Mouse (Mus musculus): ENCODE data around the gene A630089N07Rik.

A630089N07Rik gene

DNA sequence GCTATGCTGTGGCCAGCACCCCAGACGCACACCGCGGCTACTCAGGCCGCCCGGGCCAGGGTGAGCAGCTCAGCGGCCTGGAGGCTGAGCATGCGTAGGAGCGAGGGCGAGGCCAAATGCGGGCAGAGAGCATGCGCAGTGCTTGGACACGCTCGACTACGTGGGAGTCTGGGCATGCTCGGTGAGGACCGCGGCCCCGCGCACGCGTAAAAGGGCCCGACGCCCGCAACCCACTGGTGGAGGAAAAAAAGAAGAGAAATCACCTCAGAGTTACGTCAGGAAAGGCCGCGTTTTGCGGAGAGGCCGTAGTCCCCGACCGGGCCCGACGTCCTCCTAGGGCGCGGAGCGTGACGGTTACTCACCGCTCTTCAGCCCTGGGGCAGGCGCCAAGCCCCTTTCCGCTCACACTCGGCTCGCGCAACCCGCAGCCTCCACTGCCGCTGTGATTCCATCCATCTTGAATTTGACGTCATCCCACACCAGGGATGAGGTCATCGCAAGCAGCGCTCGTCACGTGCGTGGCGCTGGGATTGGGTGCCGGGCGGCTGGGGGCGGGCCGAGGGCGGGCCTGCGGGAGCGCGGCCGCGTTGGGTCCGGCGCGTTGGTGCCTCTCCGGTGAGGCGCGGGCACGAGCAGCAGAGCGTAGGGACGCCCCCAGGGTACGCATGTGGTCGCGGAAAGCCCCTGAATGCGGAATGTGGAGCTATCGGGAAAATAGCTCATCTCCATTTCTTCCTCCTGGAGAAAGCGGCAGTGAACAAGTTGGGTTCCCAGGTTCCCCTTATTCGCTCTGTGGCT is 119.9 kb downstream of the A630089N07Rik start, which contains the start of the genes C2cd2 and Zbtb21:
Gene C2cd2 (minus strand): TSS at position 448 of the 798 bp plus-strand sequence.
Gene Zbtb21 (minus strand): TSS at position 472 of the 798 bp plus-strand sequence.
- DNase-seq (ENCODE audit: low read depth, low spot score) = peak; percentile 98

- peak; percentile 50 for DNase-seq (ENCODE audit: low read depth, low spot score)
Measured at GRCm38 (mm10) chr16:97961381-97962150, 120.7 kb downstream of the A630089N07Rik start.

DNA sequence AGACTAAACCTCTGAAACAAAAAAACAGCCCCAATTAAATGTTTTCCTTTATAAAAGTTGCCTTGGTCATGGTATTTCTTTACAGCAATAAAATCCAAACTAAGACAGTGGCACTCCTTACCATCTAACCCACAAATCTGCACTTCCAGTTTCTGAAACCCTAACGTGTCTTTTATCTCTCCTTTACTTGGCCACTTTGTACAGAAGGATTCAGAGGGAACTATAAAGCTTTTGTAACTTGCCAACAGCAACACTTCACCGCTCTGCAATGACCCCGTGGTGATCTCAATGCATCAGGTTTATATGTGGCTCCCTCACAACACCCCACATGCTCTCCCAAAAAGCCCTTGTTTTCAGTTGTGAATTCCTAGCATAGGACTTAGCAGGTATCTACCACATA is 121.9 kb downstream of the A630089N07Rik start:
- no peak for DNase-seq (ENCODE audit: low read depth, low spot score)

DNA sequence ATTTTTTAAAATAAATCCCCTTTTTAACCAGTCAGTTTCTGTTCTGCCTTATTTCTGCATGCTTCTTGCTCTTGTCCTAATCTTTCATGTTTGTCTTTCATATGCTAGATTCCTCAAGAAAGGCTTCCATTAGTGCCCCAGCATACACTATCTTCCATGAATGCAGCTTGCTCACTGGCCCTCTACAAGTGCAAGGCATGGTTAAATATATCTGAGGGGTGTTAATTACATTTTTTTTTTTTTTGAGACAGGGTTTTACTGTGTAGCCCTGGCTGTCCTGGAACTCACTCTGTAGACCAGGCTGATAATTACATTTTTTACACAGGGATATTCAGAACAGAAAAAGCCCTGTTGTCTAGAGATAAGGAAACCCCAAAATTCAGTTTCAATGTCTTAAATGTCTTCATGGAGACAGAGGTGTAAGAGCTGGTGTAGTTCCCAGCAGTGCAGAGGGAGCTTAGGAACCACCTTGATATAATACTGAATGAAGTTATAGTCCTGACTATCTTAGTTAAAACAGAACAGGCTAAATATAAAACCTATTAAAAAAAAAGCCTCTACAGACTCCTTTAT is 123.8 kb downstream of the A630089N07Rik start:
- no peak for DNase-seq (ENCODE audit: low read depth, low spot score)

DNA sequence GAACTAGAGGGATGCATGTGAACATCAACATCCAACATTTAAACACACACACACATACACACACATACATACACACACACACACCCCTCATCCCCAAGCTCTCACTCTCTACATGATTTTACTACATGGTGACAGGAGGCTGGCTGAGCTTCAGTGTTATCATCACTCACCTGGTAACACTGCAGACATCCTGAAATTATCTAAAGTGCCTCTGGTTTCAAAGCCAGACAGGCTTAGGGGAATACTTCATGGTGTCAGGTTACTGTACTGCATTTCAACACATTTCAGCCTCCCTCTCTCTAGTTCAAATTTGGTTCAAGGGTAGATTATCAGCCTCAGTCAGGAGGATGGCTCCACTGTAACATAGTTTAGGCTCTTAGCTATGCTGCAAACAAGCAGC is 124.6 kb downstream of the A630089N07Rik start:
- DNase-seq (ENCODE audit: low read depth, low spot score) = no peak

DNA sequence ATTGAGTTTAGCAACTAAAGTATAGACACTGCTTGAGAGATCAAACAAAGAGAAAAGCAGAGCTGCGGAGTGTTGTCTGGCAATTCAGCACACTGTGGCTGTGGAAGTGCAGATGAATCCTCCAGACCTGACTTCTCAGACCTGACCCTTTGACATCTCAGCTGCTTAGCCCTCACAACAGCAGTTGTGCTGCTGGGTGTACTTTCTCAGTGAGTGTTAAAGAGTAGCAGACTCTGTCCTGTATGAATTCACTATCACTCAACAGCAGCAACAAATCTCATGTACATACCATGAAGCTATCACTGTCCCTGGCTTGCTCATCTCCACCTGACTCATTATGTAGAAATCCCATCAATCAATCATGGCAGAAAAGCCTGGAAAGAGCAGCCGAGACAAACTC is 126.2 kb downstream of the A630089N07Rik start:
- no peak for DNase-seq (ENCODE audit: low read depth, low spot score)

- no peak for DNase-seq (ENCODE audit: low read depth, low spot score)
Measured at GRCm38 (mm10) chr16:97953300-97953699, 128.9 kb downstream of the A630089N07Rik start.

DNA sequence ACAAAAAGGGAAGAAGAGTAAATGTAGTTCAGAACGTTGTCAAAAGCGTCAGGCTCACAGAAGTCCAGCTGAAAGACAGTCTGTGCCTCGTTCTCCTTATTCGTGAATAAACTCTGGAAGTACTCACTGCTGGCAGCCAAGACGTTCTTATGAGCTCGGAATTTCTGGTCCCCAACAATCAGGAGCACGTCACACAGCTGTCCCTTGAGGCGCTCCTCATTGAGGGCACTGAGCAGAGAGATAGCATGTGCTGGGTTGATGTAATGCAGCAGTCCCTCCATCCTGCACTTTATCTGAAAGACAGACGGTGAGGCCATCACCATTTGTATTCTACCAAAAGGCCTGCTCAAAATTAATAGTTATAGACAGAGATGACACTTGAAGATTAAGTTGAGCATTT is 129.4 kb downstream of the A630089N07Rik start:
- DNase-seq (ENCODE audit: low read depth, low spot score) = no peak

GRCm38 (mm10) chr16:97952371-97952770 is 129.9 kb downstream of the A630089N07Rik start:
- DNase-seq (ENCODE audit: low read depth, low spot score) = no peak

All from CD4-positive, CD25-positive, alpha-beta regulatory T cell, adult 2 months (primary cell).